Mouse (Mus musculus): Measurements from ENCODE around the gene Zfand6.

Zfand6 gene

DNA sequence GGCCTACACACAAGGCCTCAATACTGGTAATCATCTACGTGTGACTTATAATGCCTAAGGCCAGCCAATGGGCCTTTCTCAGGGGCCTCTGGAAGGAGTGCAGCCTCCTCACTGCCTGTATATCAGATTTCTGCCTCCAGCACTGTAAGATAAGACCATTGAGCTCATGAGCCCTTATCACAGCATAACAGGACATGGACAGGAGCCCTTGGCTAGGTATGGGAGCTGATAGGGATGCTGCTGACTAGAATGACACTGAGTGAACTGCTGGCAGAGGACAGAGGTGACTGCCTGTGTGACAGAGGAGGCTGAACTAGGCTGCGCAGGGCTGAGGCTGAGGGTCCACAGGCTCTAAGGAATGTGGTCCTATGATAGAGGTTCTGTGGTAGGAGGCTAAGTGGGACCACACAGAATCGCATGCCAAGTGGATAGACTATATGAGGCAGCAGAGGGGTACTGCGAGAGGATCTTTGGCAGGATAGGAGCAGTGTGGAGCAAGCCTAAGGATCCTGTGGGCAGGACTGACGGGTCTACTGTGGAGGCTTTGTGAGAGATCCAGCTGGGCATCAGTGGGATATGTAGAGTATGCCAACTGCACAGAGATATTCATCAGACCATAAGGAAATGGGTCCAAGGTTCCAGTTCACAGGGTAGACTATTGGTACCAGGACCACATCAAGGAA is 102.5 kb downstream of the Zfand6 start:
- no peak for DNase-seq

GRCm38 (mm10) chr7:84586360-84587100 is 103.2 kb downstream of the Zfand6 start:
- no peak for DNase-seq

- no peak for DNase-seq
Observed at GRCm38 (mm10) chr7:84585086-84585485, 104.7 kb downstream of the Zfand6 start.

DNA sequence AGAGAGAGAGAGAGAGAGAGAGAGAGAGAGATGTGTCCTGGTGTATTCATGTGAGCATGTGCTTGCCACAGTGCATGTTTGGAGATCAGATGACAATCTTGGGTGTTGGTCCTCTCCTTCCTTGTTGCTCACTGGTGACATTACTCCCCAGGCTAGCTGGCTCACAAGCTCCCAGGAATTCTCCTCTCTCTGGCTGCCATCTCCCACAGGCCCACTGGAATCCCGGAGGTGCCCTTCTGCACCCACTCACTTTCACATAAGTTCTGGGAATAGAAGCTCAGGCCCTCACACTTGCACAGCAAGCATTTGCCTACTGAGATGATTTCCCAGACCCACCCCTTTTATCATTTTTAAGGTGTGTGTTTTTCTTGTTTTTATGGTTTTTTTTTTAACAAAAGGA is 110.0 kb downstream of the Zfand6 start:
- no peak for DNase-seq

- no peak for DNase-seq
Observed at GRCm38 (mm10) chr7:84578841-84579240, 110.9 kb downstream of the Zfand6 start.

GRCm38 (mm10) chr7:84577034-84577433 is 112.7 kb downstream of the Zfand6 start:
- no peak for DNase-seq

GRCm38 (mm10) chr7:84566200-84566599 is 123.6 kb downstream of the Zfand6 start:
- no peak for DNase-seq

GRCm38 (mm10) chr7:84564236-84564635 is 125.5 kb downstream of the Zfand6 start:
- no peak for DNase-seq

All from thymus, adult 18-20 months (tissue).